Mouse (Mus musculus): ENCODE results near the gene Vrk2. TPM values are rescaled to one million over a fixed set of nuclear protein-coding genes. Genes with fewer than 3 reads are reported as not detected.

Gene Vrk2
- polyA plus RNA-seq, 1 experiment from 2014 or later = 2.4 TPM

GRCm38 (mm10) chr11:26516086-26516485 is 77.7 kb downstream of the Vrk2 start:
- no peaks in the 10 kb centered on the region for H3K9me3 ChIP-seq (ENCODE audit: control insufficient read depth, low read length)
- H3K27me3 ChIP-seq (ENCODE audit: control insufficient read depth, insufficient read depth, low read length) = no peaks in the 10 kb centered on the region
- 70% methylated on average over 2 of the region's 2 CpGs for WGBS
- no peak overlapping the region for H3K4me2 ChIP-seq (ENCODE audit: low read depth, low read length)
- H3K4me3 ChIP-seq (ENCODE audit: low read depth, low read length) = no peak overlapping the region
- no peak for ATAC-seq (ENCODE audit: low read depth)
- H3K9ac ChIP-seq (replicated peaks; ENCODE audit: low read depth, low read length) = no peak overlapping the region
- no peaks in the 10 kb centered on the region for H3K4me1 ChIP-seq (ENCODE audit: control insufficient read depth, insufficient read depth, low read length)
- H3K27ac ChIP-seq (ENCODE audit: low read depth, low read length) = no peak overlapping the region
- H3K36me3 ChIP-seq (ENCODE audit: control insufficient read depth, insufficient read depth, low read length) = no peaks in the 10 kb centered on the region

DNA sequence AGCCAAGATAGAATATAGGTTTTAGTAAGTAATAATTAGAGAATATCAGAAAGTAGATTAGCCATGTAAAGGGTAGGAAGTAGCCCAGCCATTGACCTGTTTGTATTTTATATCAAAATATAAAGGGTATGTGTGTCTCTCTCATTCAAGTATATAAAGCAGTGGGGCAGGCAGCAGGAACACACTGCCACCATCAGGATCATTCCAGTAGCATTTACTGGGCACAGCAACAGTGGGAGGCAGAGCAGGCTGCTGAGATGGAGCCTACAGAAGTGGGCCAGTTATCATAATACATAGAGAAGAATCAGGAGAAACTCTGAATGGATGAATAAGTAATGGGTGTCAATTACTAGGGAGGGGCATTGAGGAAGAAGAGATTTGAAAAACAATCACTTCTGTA is 80.1 kb downstream of the Vrk2 start:
- no peaks in the 10 kb centered on the region for H3K36me3 ChIP-seq (ENCODE audit: control insufficient read depth, insufficient read depth, low read length)
- no peaks in the 10 kb centered on the region for H3K27me3 ChIP-seq (ENCODE audit: control insufficient read depth, insufficient read depth, low read length)

GRCm38 (mm10) chr11:26495951-26496350 is 97.8 kb downstream of the Vrk2 start:
- Histone ChIP-seq H3K9me3 (ENCODE audit: control insufficient read depth, low read length) (no peaks in the 10 kb centered on the region), H3K4me1 (ENCODE audit: control insufficient read depth, insufficient read depth, low read length) (no peaks in the 10 kb centered on the region), H3K4me2 (ENCODE audit: low read depth, low read length) (no peak overlapping the region), H3K27ac (ENCODE audit: low read depth, low read length) (no peak overlapping the region), H3K9ac (replicated peaks; ENCODE audit: low read depth, low read length) (no peak overlapping the region), H3K4me3 (ENCODE audit: low read depth, low read length) (no peak overlapping the region), H3K27me3 (ENCODE audit: control insufficient read depth, insufficient read depth, low read length) (no peaks in the 10 kb centered on the region), H3K36me3 (ENCODE audit: control insufficient read depth, insufficient read depth, low read length) (no peaks in the 10 kb centered on the region)
- ATAC-seq (ENCODE audit: low read depth) = no peak
- WGBS = 94% methylated on average over 5 of the region's 5 CpGs

More for the DNA sequence above, 80.1 kb downstream of the Vrk2 start:
- Histone ChIP-seq H3K4me1 (ENCODE audit: control insufficient read depth, insufficient read depth, low read length) (no peaks in the 10 kb centered on the region), H3K9me3 (ENCODE audit: control insufficient read depth, low read length) (no peaks in the 10 kb centered on the region), H3K4me3 (ENCODE audit: low read depth, low read length) (no peak overlapping the region), H3K9ac (replicated peaks; ENCODE audit: low read depth, low read length) (no peak overlapping the region), H3K27ac (ENCODE audit: low read depth, low read length) (no peak overlapping the region), H3K4me2 (ENCODE audit: low read depth, low read length) (no peak overlapping the region)
- no peak for ATAC-seq (ENCODE audit: low read depth)

DNA sequence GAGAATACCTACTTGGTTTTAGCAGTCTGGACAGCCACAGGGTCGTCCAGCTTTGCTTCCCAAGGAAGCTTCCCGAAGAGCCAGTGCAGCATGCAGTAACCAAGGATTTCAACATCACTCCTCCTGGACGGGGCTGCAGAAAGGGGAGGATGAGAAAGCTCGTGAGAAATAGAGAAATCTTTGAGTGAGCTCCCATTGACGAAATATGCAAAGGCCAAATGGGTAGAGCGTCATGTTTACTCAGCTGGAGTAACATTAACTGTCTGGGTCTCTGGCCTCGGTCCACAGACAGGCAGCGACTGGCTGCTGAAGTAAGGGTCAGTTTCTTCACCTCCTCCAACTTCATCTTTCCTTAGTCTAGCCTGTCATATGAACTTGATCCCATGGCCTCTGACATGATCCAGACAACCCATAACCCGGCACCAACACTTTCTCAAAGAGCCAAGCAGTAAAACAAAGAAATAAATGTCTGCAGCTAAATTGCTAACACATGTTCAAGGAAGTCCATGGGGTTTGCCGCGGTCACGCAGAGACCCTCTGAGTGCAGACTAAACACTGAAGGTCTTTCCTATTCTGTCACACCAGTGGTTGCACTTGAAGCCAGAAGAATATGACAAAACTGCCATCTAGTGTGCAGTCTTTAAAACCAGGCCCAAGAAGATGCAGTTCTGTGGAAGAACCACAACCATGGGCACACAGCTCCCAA is 103.9 kb downstream of the Vrk2 start:
- no peaks in the 10 kb centered on the region for H3K36me3 ChIP-seq (ENCODE audit: control insufficient read depth, insufficient read depth, low read length)
- peak; percentile 68; the same call in 1 of the 2 replicates for ATAC-seq (ENCODE audit: low read depth)
- H3K9me3 ChIP-seq (ENCODE audit: control insufficient read depth, low read length) = no peaks in the 10 kb centered on the region
- H3K4me3 ChIP-seq (ENCODE audit: low read depth, low read length) = no peak overlapping the region
- no peak overlapping the region for H3K9ac ChIP-seq (replicated peaks; ENCODE audit: low read depth, low read length)
- no peak overlapping the region for H3K4me2 ChIP-seq (ENCODE audit: low read depth, low read length)
- 59% methylated on average over 12 of the region's 12 CpGs for WGBS
- no peak overlapping the region for H3K27ac ChIP-seq (ENCODE audit: low read depth, low read length)
- H3K27me3 ChIP-seq (ENCODE audit: control insufficient read depth, insufficient read depth, low read length) = no peaks in the 10 kb centered on the region
- no peaks in the 10 kb centered on the region for H3K4me1 ChIP-seq (ENCODE audit: control insufficient read depth, insufficient read depth, low read length)

DNA sequence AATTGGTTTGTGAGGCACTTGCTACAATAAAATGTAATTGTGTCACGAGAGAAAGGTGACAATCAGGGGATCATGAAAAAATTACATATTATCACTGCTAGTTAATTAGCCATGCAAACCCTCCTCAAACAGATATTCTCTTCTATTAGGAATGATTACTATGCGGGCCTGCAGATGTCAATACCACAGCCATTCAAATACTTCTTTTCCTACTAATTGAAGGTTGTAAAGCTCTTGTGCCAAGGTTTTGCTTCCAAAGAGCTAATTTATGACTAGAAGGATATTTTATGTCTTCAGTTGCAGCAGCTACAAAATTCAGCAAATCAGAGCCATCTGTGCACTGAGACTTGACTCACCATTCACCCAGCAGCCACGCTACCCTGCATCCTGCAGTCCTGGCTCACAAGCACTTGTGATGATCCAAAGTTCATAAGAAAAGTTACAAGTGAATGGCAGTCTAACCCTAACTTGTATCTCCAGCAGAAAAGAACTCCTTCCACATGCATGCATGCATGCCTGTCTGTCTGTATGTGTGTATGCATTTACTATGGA is 112.0 kb downstream of the Vrk2 start:
- H3K9me3 ChIP-seq (ENCODE audit: control insufficient read depth, low read length) = no peaks in the 10 kb centered on the region
- H3K27ac ChIP-seq (ENCODE audit: low read depth, low read length) = no peak overlapping the region
- no peaks in the 10 kb centered on the region for H3K36me3 ChIP-seq (ENCODE audit: control insufficient read depth, insufficient read depth, low read length)
- no peaks in the 10 kb centered on the region for H3K4me1 ChIP-seq (ENCODE audit: control insufficient read depth, insufficient read depth, low read length)
- no peaks in the 10 kb centered on the region for H3K27me3 ChIP-seq (ENCODE audit: control insufficient read depth, insufficient read depth, low read length)
- no peak overlapping the region for H3K4me2 ChIP-seq (ENCODE audit: low read depth, low read length)
- 41% methylated on average over 3 of the region's 3 CpGs for WGBS
- ATAC-seq (ENCODE audit: low read depth) = no peak; the same call in 1 of the 2 replicates
- no peak overlapping the region for H3K9ac ChIP-seq (replicated peaks; ENCODE audit: low read depth, low read length)
- H3K4me3 ChIP-seq (ENCODE audit: low read depth, low read length) = no peak overlapping the region

- H3K9ac ChIP-seq (replicated peaks; ENCODE audit: low read depth, low read length) = no peak overlapping the region
- no peaks in the 10 kb centered on the region for H3K27me3 ChIP-seq (ENCODE audit: control insufficient read depth, insufficient read depth, low read length)
- no peak overlapping the region for H3K4me3 ChIP-seq (ENCODE audit: low read depth, low read length)
- no peak overlapping the region for H3K4me2 ChIP-seq (ENCODE audit: low read depth, low read length)
- no peak overlapping the region for H3K27ac ChIP-seq (ENCODE audit: low read depth, low read length)
- no peaks in the 10 kb centered on the region for H3K36me3 ChIP-seq (ENCODE audit: control insufficient read depth, insufficient read depth, low read length)
- no peaks in the 10 kb centered on the region for H3K9me3 ChIP-seq (ENCODE audit: control insufficient read depth, low read length)
- no peak for ATAC-seq (ENCODE audit: low read depth)
- H3K4me1 ChIP-seq (ENCODE audit: control insufficient read depth, insufficient read depth, low read length) = no peaks in the 10 kb centered on the region
- WGBS = 90% methylated on average over 6 of the region's 6 CpGs
These were observed 116.6 kb downstream of the Vrk2 start for GRCm38 (mm10) chr11:26477037-26477739.

DNA sequence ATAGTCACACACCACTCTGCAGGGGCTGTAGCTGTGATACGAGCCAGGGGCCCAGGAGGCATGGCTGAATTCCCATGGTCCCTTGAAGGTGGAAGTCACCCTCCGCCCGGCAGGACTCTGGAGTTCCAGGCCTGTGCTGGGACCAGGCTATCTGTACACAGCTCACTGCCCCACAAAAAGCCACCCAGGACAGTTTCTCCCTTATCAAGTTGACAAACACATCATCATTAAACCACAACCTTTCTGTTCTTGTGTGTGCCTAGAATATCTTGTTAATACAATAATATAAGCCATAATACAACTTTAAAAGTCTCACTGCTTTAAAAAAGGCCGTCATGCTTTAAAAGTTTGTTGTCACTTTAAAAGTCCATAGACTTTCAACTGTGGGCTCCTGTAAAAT is 139.7 kb downstream of the Vrk2 start:
- Histone ChIP-seq H3K4me1 (ENCODE audit: control insufficient read depth, insufficient read depth, low read length) (no peaks in the 10 kb centered on the region), H3K4me3 (ENCODE audit: low read depth, low read length) (no peak overlapping the region), H3K27ac (ENCODE audit: low read depth, low read length) (no peak overlapping the region), H3K36me3 (ENCODE audit: control insufficient read depth, insufficient read depth, low read length) (no peaks in the 10 kb centered on the region), H3K4me2 (ENCODE audit: low read depth, low read length) (no peak overlapping the region), H3K9ac (replicated peaks; ENCODE audit: low read depth, low read length) (no peak overlapping the region), H3K27me3 (ENCODE audit: control insufficient read depth, insufficient read depth, low read length) (no peaks in the 10 kb centered on the region), H3K9me3 (ENCODE audit: control insufficient read depth, low read length) (no peaks in the 10 kb centered on the region)
- 95% methylated on average over 4 of the region's 4 CpGs for WGBS
- no peak for ATAC-seq (ENCODE audit: low read depth)

GRCm38 (mm10) chr11:26452693-26453092 is 141.1 kb downstream of the Vrk2 start:
- no peak overlapping the region for H3K4me2 ChIP-seq (ENCODE audit: low read depth, low read length)
- H3K9me3 ChIP-seq (ENCODE audit: control insufficient read depth, low read length) = no peaks in the 10 kb centered on the region
- H3K27me3 ChIP-seq (ENCODE audit: control insufficient read depth, insufficient read depth, low read length) = no peaks in the 10 kb centered on the region
- 96% methylated on average over 4 of the region's 4 CpGs for WGBS
- no peak overlapping the region for H3K4me3 ChIP-seq (ENCODE audit: low read depth, low read length)
- H3K9ac ChIP-seq (replicated peaks; ENCODE audit: low read depth, low read length) = no peak overlapping the region
- no peaks in the 10 kb centered on the region for H3K4me1 ChIP-seq (ENCODE audit: control insufficient read depth, insufficient read depth, low read length)
- no peaks in the 10 kb centered on the region for H3K36me3 ChIP-seq (ENCODE audit: control insufficient read depth, insufficient read depth, low read length)
- no peak overlapping the region for H3K27ac ChIP-seq (ENCODE audit: low read depth, low read length)
- no peak for ATAC-seq (ENCODE audit: low read depth)

GRCm38 (mm10) chr11:26451228-26451627 is 142.6 kb downstream of the Vrk2 start:
- Histone ChIP-seq H3K36me3 (ENCODE audit: control insufficient read depth, insufficient read depth, low read length) (no peaks in the 10 kb centered on the region), H3K9ac (replicated peaks; ENCODE audit: low read depth, low read length) (no peak overlapping the region), H3K27ac (ENCODE audit: low read depth, low read length) (no peak overlapping the region), H3K27me3 (ENCODE audit: control insufficient read depth, insufficient read depth, low read length) (no peaks in the 10 kb centered on the region), H3K9me3 (ENCODE audit: control insufficient read depth, low read length) (no peaks in the 10 kb centered on the region), H3K4me3 (ENCODE audit: low read depth, low read length) (no peak overlapping the region), H3K4me2 (ENCODE audit: low read depth, low read length) (no peak overlapping the region), H3K4me1 (ENCODE audit: control insufficient read depth, insufficient read depth, low read length) (no peaks in the 10 kb centered on the region)
- no peak for ATAC-seq (ENCODE audit: low read depth)
- 82% methylated on average over 2 of the region's 2 CpGs for WGBS
